Mouse (Mus musculus) C2C12 (cell line): ENCODE measurements around the gene Smad6. TPM values are rescaled to one million over a fixed set of nuclear protein-coding genes. Genes with fewer than 3 reads are reported as not detected.

Source experiments
- H3K27me3 ChIP-seq: one replicate; pipeline ENCODE4 v1.6.1; 2011; ENCODE audit not compliant: control insufficient read depth, insufficient read depth, insufficient read length
- H3K36me3 ChIP-seq: one replicate; pipeline ENCODE4 v1.6.1; 2011; ENCODE audit not compliant: control insufficient read depth, insufficient read depth
- H3K4me3 ChIP-seq: one replicate; pipeline ENCODE4 v1.5.1; 2011; ENCODE audit warnings: mild to moderate bottlenecking, control low read depth; ENCODE audit not compliant: poor library complexity, insufficient read depth, severe bottlenecking
- H3K79me2 ChIP-seq: one replicate; pipeline ENCODE4 v1.6.1; 2011; ENCODE audit not compliant: control insufficient read depth, insufficient read depth
- H3K79me3 ChIP-seq: one replicate; pipeline ENCODE4 v1.6.1; 2011; ENCODE audit warnings: low read depth, control low read depth
- H3ac ChIP-seq: one replicate; pipeline ENCODE3; 2011; ENCODE audit warnings: low read depth; ENCODE audit not compliant: control insufficient read depth, insufficient read length
- CEBPB ChIP-seq: IDR thresholded peaks from one replicate; pipeline ENCODE4 v1.6.1; 2011; ENCODE audit warnings: low read depth, mild to moderate bottlenecking, control low read depth, moderate library complexity
- CTCF ChIP-seq: IDR thresholded peaks from one replicate; pipeline ENCODE4 v1.5.1; 2011; ENCODE audit not compliant: control insufficient read depth, insufficient read depth, insufficient read length
- FOSL1 ChIP-seq: IDR thresholded peaks from one replicate; pipeline ENCODE4 v1.8.0; 2011; ENCODE audit warnings: mild to moderate bottlenecking, low read length; ENCODE audit not compliant: poor library complexity, insufficient read depth, severe bottlenecking
- MAX ChIP-seq: IDR thresholded peaks from one replicate; pipeline ENCODE4 v1.6.1; 2011; ENCODE audit warnings: mild to moderate bottlenecking, control low read depth
- MYOD1 ChIP-seq: IDR thresholded peaks from one replicate; pipeline ENCODE4 v1.6.1; 2011; ENCODE audit warnings: low read depth; ENCODE audit not compliant: control insufficient read depth, insufficient read length
- MYOG ChIP-seq: IDR thresholded peaks from one replicate; pipeline ENCODE4 v1.6.1; 2011; ENCODE audit not compliant: control insufficient read depth, insufficient read length; ENCODE audit errors: extremely low read depth
- USF1 ChIP-seq: IDR thresholded peaks from one replicate; pipeline ENCODE4 v1.6.1; 2011; ENCODE audit warnings: low read depth, mild to moderate bottlenecking, control low read depth, moderate library complexity
- polyA plus RNA-seq: library from polyadenylated mRNA; unstranded; fragments of >200 nt; fragmentation: generic; extraction: Trizol; gene quantifications from one replicate; pipeline ENCODE4 v1.2.1, GENCODE M21; 2012; ENCODE audit warnings: missing spikeins

Gene Smad6
- polyA plus RNA-seq, 1 experiment = 15.4 TPM

- Histone ChIP-seq H3K27me3 (no peaks in the 10 kb centered on the region), H3K36me3 (peaks cover 6% of the 10 kb centered on the region), H3K4me3 (no peak overlapping the region), H3K79me2 (no peaks in the 10 kb centered on the region), H3K79me3 (peaks cover under 1% of the 10 kb centered on the region), H3ac (no peak overlapping the region)
- no peak for TF ChIP-seq MYOD1
Observed at GRCm38 (mm10) chr9:63980179-63981086, 41.4 kb downstream of the Smad6 start.

GRCm38 (mm10) chr9:63979275-63979674, 42.6 kb downstream of the Smad6 start:
- TF ChIP-seq MYOG (no peak), MAX (no peak), FOSL1 (no peak), USF1 (no peak), CTCF (no peak), MYOD1 (no peak), CEBPB (no peak)
- no peak overlapping the region for H3ac ChIP-seq
- no peak overlapping the region for H3K4me3 ChIP-seq
- no peaks in the 10 kb centered on the region for H3K27me3 ChIP-seq
- peaks cover 6% of the 10 kb centered on the region for H3K36me3 ChIP-seq
- no peaks in the 10 kb centered on the region for H3K79me3 ChIP-seq
- H3K79me2 ChIP-seq = no peaks in the 10 kb centered on the region

- H3K79me2 ChIP-seq = no peaks in the 10 kb centered on the region
- H3K36me3 ChIP-seq = peaks cover 6% of the 10 kb centered on the region
- H3K27me3 ChIP-seq = no peaks in the 10 kb centered on the region
- TF ChIP-seq CEBPB (peak; percentile 5), CTCF (no peak), MYOD1 (no peak), USF1 (no peak), MYOG (no peak)
- H3K4me3 ChIP-seq = no peak overlapping the region
- no peak overlapping the region for H3ac ChIP-seq
- no peaks in the 10 kb centered on the region for H3K79me3 ChIP-seq
Observed at GRCm38 (mm10) chr9:63978682-63979081, 43.2 kb downstream of the Smad6 start.

- Histone ChIP-seq H3K27me3 (no peaks in the 10 kb centered on the region), H3ac (no peak overlapping the region), H3K79me3 (no peaks in the 10 kb centered on the region), H3K4me3 (no peak overlapping the region), H3K36me3 (no peaks in the 10 kb centered on the region), H3K79me2 (no peaks in the 10 kb centered on the region)
- TF ChIP-seq FOSL1 (no peak), CTCF (no peak), CEBPB (no peak), MYOG (no peak), MAX (no peak), USF1 (no peak), MYOD1 (no peak)
Observed at GRCm38 (mm10) chr9:63975996-63976395, 45.9 kb downstream of the Smad6 start.

DNA sequence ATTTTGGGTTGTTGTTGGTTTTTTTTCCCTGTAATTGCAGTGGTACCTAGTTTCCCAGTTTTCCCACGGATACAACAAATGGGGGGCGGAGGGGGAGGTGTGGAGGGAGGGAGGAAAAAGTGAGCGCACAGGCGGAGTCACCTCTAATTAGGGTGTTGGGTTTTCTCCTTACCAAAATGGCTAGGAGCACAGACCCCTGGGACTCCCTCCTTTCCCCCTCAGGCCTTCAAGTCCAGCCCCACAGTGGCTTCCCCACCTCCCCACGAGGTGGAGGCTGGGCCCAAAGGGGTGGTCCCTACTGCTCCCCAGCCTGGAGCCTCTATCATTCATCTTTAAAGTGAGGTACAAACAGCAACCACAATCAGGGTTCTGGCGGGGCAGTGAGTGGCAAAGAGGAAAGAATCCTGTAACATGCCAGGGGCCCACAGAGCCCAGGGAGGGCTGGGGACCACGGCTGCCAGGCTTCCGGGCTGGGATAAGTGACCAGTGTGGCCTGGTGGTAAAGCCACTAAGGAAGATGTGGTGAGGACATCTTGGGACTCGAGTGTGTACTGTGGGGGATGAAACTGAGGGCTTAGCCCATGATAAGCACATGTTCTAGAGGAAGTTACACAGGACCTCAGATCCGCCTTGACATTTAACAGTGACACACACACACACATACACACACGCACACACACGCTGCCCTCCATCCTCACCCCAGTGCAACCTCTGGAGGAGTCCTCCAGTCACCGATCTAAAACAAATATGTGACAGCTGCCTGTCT, 47.4 kb downstream of the Smad6 start:
- TF ChIP-seq USF1 = no peak
- no peak overlapping the region for H3K4me3 ChIP-seq
- no peak overlapping the region for H3ac ChIP-seq
- H3K79me3 ChIP-seq = no peaks in the 10 kb centered on the region
- H3K36me3 ChIP-seq = no peaks in the 10 kb centered on the region
- no peaks in the 10 kb centered on the region for H3K27me3 ChIP-seq
- H3K79me2 ChIP-seq = no peaks in the 10 kb centered on the region

DNA sequence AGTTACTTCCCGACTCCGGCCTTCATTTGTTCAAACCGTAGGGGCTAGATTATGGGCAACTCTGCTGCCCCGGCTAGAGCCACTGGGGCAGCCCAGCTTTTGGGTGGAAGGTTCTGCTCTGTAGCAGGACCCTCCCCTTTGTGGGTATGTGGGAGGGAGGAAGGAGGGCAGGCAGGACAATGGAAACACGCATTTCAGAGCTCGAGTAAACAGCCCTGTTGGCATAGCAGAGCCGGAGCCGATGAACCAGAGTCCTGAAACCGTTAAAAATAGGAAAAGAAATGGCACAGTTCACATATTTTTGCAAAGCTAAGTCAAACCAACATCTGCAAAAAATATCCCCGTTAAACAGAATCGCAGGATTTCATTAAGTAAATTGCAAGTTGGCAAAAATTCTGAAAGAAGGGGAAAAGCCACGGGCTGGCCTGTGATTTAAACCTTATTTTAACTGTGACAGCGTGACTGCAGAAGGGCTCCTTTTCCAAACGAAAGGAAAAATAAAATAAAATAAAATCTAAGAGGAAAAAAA, 48.1 kb downstream of the Smad6 start:
- no peaks in the 10 kb centered on the region for H3K36me3 ChIP-seq
- H3K79me2 ChIP-seq = no peaks in the 10 kb centered on the region
- no peak overlapping the region for H3ac ChIP-seq
- no peak for TF ChIP-seq MYOG
- no peaks in the 10 kb centered on the region for H3K79me3 ChIP-seq
- H3K27me3 ChIP-seq = no peaks in the 10 kb centered on the region
- no peak overlapping the region for H3K4me3 ChIP-seq
